Mouse (Mus musculus) midbrain, postnatal 0 days (tissue): ENCODE data around the gene Pin1rt1. TPM values are rescaled to one million over a fixed set of nuclear protein-coding genes. Genes with fewer than 3 reads are reported as not detected.

Experiments used
- ATAC-seq: fragments of 200-750 bp; cut with Nextera tagmentation; 2 replicates; pipeline ENCODE4 v1.8.0; 2017; ENCODE audit warnings: moderate number of reproducible peaks, mild to moderate bottlenecking, moderate TSS enrichment, moderate library complexity; ENCODE audit not compliant: low FRiP score
- DNase-seq: peaks from one replicate; pipeline ENCODE4 v3.0.0-alpha.2; 2015; ENCODE audit warnings: low spot score
- H3K27ac ChIP-seq: fragments of 300-500 bp; sonication (generic); 2 replicates; pipeline ENCODE4 v1.5.1; 2014; ENCODE audit warnings: low read depth, mild to moderate bottlenecking, low read length, mixed read lengths
- H3K27me3 ChIP-seq: fragments of 300-500 bp; sonication (generic); 2 replicates; pipeline ENCODE4 v1.6.1; 2014; ENCODE audit warnings: low read length, control low read depth, mixed read lengths; ENCODE audit not compliant: insufficient read depth
- H3K36me3 ChIP-seq: fragments of 300-500 bp; sonication (generic); 2 replicates; pipeline ENCODE4 v1.6.1; 2014; ENCODE audit warnings: low read length, control low read depth, mixed read lengths; ENCODE audit not compliant: insufficient read depth
- H3K4me1 ChIP-seq: fragments of 300-500 bp; sonication (generic); 2 replicates; pipeline ENCODE4 v1.6.1; 2014; ENCODE audit warnings: mild to moderate bottlenecking, control low read depth, antibody characterized with exemption, low read length, mixed read lengths; ENCODE audit not compliant: insufficient read depth
- H3K4me2 ChIP-seq: fragments of 300-500 bp; sonication (generic); 2 replicates; pipeline ENCODE4 v1.6.1; 2014; ENCODE audit warnings: low read depth, mild to moderate bottlenecking, low read length, mixed read lengths; ENCODE audit not compliant: poor library complexity, severe bottlenecking
- H3K4me3 ChIP-seq: fragments of 300-500 bp; sonication (generic); 2 replicates; pipeline ENCODE4 v1.5.1; 2014; ENCODE audit warnings: low read depth, mild to moderate bottlenecking, low read length, moderate library complexity
- H3K9ac ChIP-seq: fragments of 300-500 bp; sonication (generic); replicated peaks from 2 replicates; pipeline ENCODE4 v1.6.1; 2014; ENCODE audit warnings: mild to moderate bottlenecking, low read length, moderate library complexity, mixed read lengths; ENCODE audit not compliant: poor library complexity, severe bottlenecking
- H3K9me3 ChIP-seq: fragments of 300-500 bp; sonication (generic); 2 replicates; pipeline ENCODE4 v1.6.1; 2016; ENCODE audit warnings: low read length, control low read depth
- CTCF ChIP-seq: IDR thresholded peaks from 2 replicates; pipeline ENCODE4 v1.5.1; 2016; ENCODE audit warnings: antibody characterized with exemption, mild to moderate bottlenecking
- WGBS: fragments of 180-500 bp; shearing (Covaris S2); extraction: QIAGEN DNeasy Blood & Tissue Kit; methylation state at CpG from one replicate; pipeline ENCODE4 v1.1.7; 2014; 5-methylcytosine and 5-hydroxymethylcytosine counted together
- polyA plus RNA-seq: library from polyadenylated mRNA; unstranded; fragments of >200 nt; fragmentation: Nextera tagmentation; extraction: Ambion mirVana; gene quantifications from 2 replicates; pipeline ENCODE4 v1.2.1, GENCODE M21; 2015
- total RNA-seq: library from RNA; depleted of rRNA; stranded (reverse); fragments of >200 nt; gene quantifications from 2 replicates; pipeline ENCODE4 v1.2.3, GENCODE M21; 2014; rRNA removed

Pin1rt1 gene
- total RNA-seq (not detected in 2 replicates), polyA plus RNA-seq (not detected in 2 replicates)

- WGBS = 89% methylated on average over 4 of the region's 4 CpGs
- TF ChIP-seq CTCF = no peak
- no peak for ATAC-seq
These were observed at the start of gene Pin1rt1 for GRCm38 (mm10) chr2:104716279-104716678. Pin1rt1 (minus strand) TSS chr2:104716379.

GRCm38 (mm10) chr2:104764018-104764417, 47.8 kb upstream of the Pin1rt1 start:
- 90% methylated on average over 4 of the region's 4 CpGs for WGBS
- no peaks in the 10 kb centered on the region for H3K27me3 ChIP-seq
- H3K36me3 ChIP-seq = peaks cover 8% of the 10 kb centered on the region
- no peak overlapping the region for H3K9ac ChIP-seq
- ATAC-seq (no peak), DNase-seq (no peak)
- no peak for TF ChIP-seq CTCF
- H3K4me1 ChIP-seq = no peaks in the 10 kb centered on the region
- H3K27ac ChIP-seq = no peak overlapping the region
- no peak overlapping the region for H3K4me3 ChIP-seq
- no peaks in the 10 kb centered on the region for H3K9me3 ChIP-seq
- no peak overlapping the region for H3K4me2 ChIP-seq

More at GRCm38 (mm10) chr2:104716279-104716678, at the start of gene Pin1rt1:
- no peaks in the 10 kb centered on the region for H3K36me3 ChIP-seq
- H3K4me1 ChIP-seq = no peaks in the 10 kb centered on the region
- no peak within 1 kb of the TSS for H3K4me3 ChIP-seq
- no peak for DNase-seq
- H3K4me2 ChIP-seq = no peak within 1 kb of the TSS
- no peak within 1 kb of the TSS for H3K9ac ChIP-seq
- H3K27me3 ChIP-seq = no peaks in the 10 kb centered on the region
- no peak within 1 kb of the TSS for H3K27ac ChIP-seq
- no peaks in the 10 kb centered on the region for H3K9me3 ChIP-seq

- WGBS = 86% methylated on average over 8 of the region's 8 CpGs
These were observed 47.0 kb upstream of the Pin1rt1 start for GRCm38 (mm10) chr2:104763134-104763703.

GRCm38 (mm10) chr2:104750611-104751010, 34.4 kb upstream of the Pin1rt1 start:
- peak; percentile 35 for DNase-seq
- no peak overlapping the region for H3K9ac ChIP-seq
- H3K27me3 ChIP-seq = no peaks in the 10 kb centered on the region
- H3K27ac ChIP-seq = no peak overlapping the region
- H3K4me1 ChIP-seq = no peaks in the 10 kb centered on the region
- H3K9me3 ChIP-seq = no peaks in the 10 kb centered on the region
- 65% methylated on average over 3 of the region's 3 CpGs for WGBS
- TF ChIP-seq CTCF = peak; percentile 47
- no peak for ATAC-seq
- no peak overlapping the region for H3K4me2 ChIP-seq
- no peak overlapping the region for H3K4me3 ChIP-seq
- no peaks in the 10 kb centered on the region for H3K36me3 ChIP-seq

More at GRCm38 (mm10) chr2:104763134-104763703, 47.0 kb upstream of the Pin1rt1 start:
- Histone ChIP-seq H3K36me3 (peaks cover 8% of the 10 kb centered on the region), H3K9ac (no peak overlapping the region), H3K27me3 (no peaks in the 10 kb centered on the region), H3K4me1 (no peaks in the 10 kb centered on the region), H3K4me3 (no peak overlapping the region), H3K27ac (no peak overlapping the region), H3K4me2 (no peak overlapping the region), H3K9me3 (no peaks in the 10 kb centered on the region)
- ATAC-seq (no peak), DNase-seq (no peak)
- TF ChIP-seq CTCF = no peak

- no peaks in the 10 kb centered on the region for H3K27me3 ChIP-seq
- no peak overlapping the region for H3K4me3 ChIP-seq
- no peak for ATAC-seq
- no peak overlapping the region for H3K27ac ChIP-seq
- H3K36me3 ChIP-seq = no peaks in the 10 kb centered on the region
- DNase-seq = no peak
- no peaks in the 10 kb centered on the region for H3K4me1 ChIP-seq
- H3K9me3 ChIP-seq = no peaks in the 10 kb centered on the region
- no peak overlapping the region for H3K9ac ChIP-seq
- no peak overlapping the region for H3K4me2 ChIP-seq
- 79% methylated on average over 5 of the region's 5 CpGs for WGBS
- no peak for TF ChIP-seq CTCF
These were observed 32.5 kb upstream of the Pin1rt1 start for GRCm38 (mm10) chr2:104748652-104749183.

GRCm38 (mm10) chr2:104746251-104746650, 30.1 kb upstream of the Pin1rt1 start:
- Histone ChIP-seq H3K9ac (no peak overlapping the region), H3K27me3 (peaks cover 1% of the 10 kb centered on the region; the same call in 1 of the 2 replicates), H3K36me3 (no peaks in the 10 kb centered on the region), H3K4me1 (peaks cover 5% of the 10 kb centered on the region; the same call in 1 of the 2 replicates), H3K9me3 (no peaks in the 10 kb centered on the region), H3K4me3 (no peak overlapping the region), H3K27ac (no peak overlapping the region), H3K4me2 (no peak overlapping the region)
- ATAC-seq (no peak), DNase-seq (no peak)
- WGBS = 60% methylated on average over 8 of the region's 8 CpGs
- no peak for TF ChIP-seq CTCF
